Mouse (Mus musculus): ENCODE measurements at regions not wholly inside any gene's neighbourhood (a gene's known extent, or its start where the extent isn't known, plus 50 kb on each side); places are given as distances from the start of the nearest gene placed in this dataset.

DNA sequence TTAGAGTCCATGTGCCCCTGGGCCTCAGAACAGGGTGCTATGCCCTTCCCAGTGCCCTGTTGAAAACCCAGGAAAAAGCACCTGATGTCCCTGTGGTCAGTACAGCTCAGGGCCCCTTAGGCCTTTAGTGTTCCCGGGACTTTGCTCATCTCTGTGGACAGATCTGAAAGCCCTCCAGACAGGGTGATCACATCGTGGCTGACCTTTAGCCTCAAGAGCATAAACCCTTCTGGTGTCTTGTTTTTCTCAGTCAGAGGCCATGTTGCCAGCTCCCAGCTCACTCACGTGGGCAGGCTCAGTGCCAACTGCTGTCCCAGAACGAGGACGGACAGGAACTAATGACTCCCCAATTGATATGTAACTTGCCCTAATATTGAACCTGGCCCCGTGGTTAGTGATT, 275.8 kb upstream of the Maf start:
- TF ChIP-seq CTCF (IDR thresholded peaks at IDR 0.05; ENCODE audit: control insufficient read depth, insufficient read depth, insufficient replicate concordance, low read depth, low read length) (no peak), POLR2A (IDR thresholded peaks at IDR 0.05; ENCODE audit: control insufficient read depth, low read depth, low read length) (no peak)
